Mouse (Mus musculus) E14TG2a.4 (cell line): ENCODE results near the gene Bpifc.

Experiments used
- CTCF ChIP-seq: conservative IDR thresholded peaks from 2 replicates; pipeline ENCODE4 v1.5.1; 2014; ENCODE audit warnings: low read length
- NANOG ChIP-seq: IDR thresholded peaks from 2 replicates; pipeline ENCODE4 v1.6.1; 2014; ENCODE audit warnings: borderline replicate concordance, low read length, mixed read lengths

GRCm38 (mm10) chr10:85929962-85930361 lies 81.7 kb downstream of the Bpifc start:
- TF ChIP-seq CTCF (no peak), NANOG (no peak)
